Mouse (Mus musculus) ES-E14 (cell line): ENCODE results near the gene Ace3. TPM values are rescaled to one million over a fixed set of nuclear protein-coding genes. Genes with fewer than 3 reads are reported as not detected.

Experiments used
- DNase-seq: peaks from one replicate; pipeline ENCODE4 v3.0.0-alpha.2; 2013; ENCODE audit warnings: low read depth, low spot score
- H3K27ac ChIP-seq: 2 replicates; pipeline ENCODE4 v1.5.1; 2012; ENCODE audit warnings: low read depth, mild to moderate bottlenecking, low read length, moderate library complexity, mixed read lengths; ENCODE audit not compliant: poor library complexity, insufficient read depth, severe bottlenecking
- H3K36me3 ChIP-seq: 2 replicates; pipeline ENCODE4 v1.6.1; 2012; ENCODE audit warnings: mild to moderate bottlenecking, low read length, moderate library complexity, mixed read lengths; ENCODE audit not compliant: control insufficient read depth, poor library complexity, insufficient read depth, severe bottlenecking
- H3K4me1 ChIP-seq, 2 experiments: fragments of 150-350 bp in 1 of 2; sonication (generic) in 1 of 2; 2 replicates each; pipeline ENCODE4 v1.6.1; 2012; ENCODE audit warnings: low read length in 2 of 2, mild to moderate bottlenecking in 1 of 2, mixed read lengths in 1 of 2; ENCODE audit not compliant: control insufficient read depth in 2 of 2, insufficient read depth in 2 of 2, poor library complexity in 1 of 2
- H3K4me3 ChIP-seq, 2 experiments: fragments of 150-350 bp in 1 of 2; sonication (generic) in 1 of 2; 2 replicates each; pipeline ENCODE4 v1.5.1; 2012; ENCODE audit warnings: low read length in 2 of 2, low read depth in 1 of 2, mild to moderate bottlenecking in 1 of 2, mixed read lengths in 1 of 2; ENCODE audit not compliant: insufficient read depth in 1 of 2, poor library complexity in 1 of 2, severe bottlenecking in 1 of 2
- H3K9ac ChIP-seq: 2 replicates; pipeline ENCODE4 v1.6.1; 2012; ENCODE audit warnings: low read depth, mild to moderate bottlenecking, low read length, mixed read lengths; ENCODE audit not compliant: poor library complexity, insufficient read depth, severe bottlenecking
- H3K9me3 ChIP-seq: fragments of 150-350 bp; sonication (generic); 2 replicates; pipeline ENCODE4 v1.6.1; 2012; ENCODE audit warnings: low read depth, mild to moderate bottlenecking, low read length; ENCODE audit not compliant: control insufficient read depth, insufficient read depth
- CHD2 ChIP-seq: IDR thresholded peaks from 2 replicates; pipeline ENCODE4 v1.6.1; 2014; ENCODE audit warnings: mild to moderate bottlenecking, low read depth, low read length, inconsistent platforms
- HCFC1 ChIP-seq: IDR thresholded peaks from 2 replicates; pipeline ENCODE4 v1.6.1; 2012; ENCODE audit warnings: low read length, inconsistent platforms, borderline replicate concordance; ENCODE audit not compliant: insufficient read depth
- MAFK ChIP-seq: IDR thresholded peaks from 2 replicates; pipeline ENCODE4 v1.6.1; 2014; ENCODE audit warnings: mild to moderate bottlenecking, low read depth, low read length, inconsistent platforms; ENCODE audit not compliant: insufficient read depth
- ZC3H11A ChIP-seq: IDR thresholded peaks from 2 replicates; pipeline ENCODE4 v1.6.1; 2012; ENCODE audit warnings: low read depth, mild to moderate bottlenecking, inconsistent platforms, low read length, borderline replicate concordance
- ZNF384 ChIP-seq: IDR thresholded peaks from 2 replicates; pipeline ENCODE4 v1.6.1; 2012; ENCODE audit warnings: low read depth, low read length, inconsistent platforms
- in situ Hi-C, 2 experiments: fragments of 600-800 bp; cut with MboI; formaldehyde crosslinking; loops; one replicate each; pipeline ENCODE4 v1.15.1; 2025; ENCODE audit warnings: low sequenced_read_pairs in 2 of 2, inconsistent platforms in 1 of 2; ENCODE audit not compliant: unreplicated experiment in 2 of 2
- total RNA-seq: library from RNA; depleted of rRNA; stranded (reverse); fragments of 300-350 nt; gene quantifications from 2 replicates; pipeline ENCODE4 v1.2.3, GENCODE M21; 2012

Gene Ace3
- total RNA-seq, 1 experiment: not detected

- Histone ChIP-seq H3K27ac (no peak overlapping the region), H3K4me3 (no peak overlapping the region), H3K9ac (no peak overlapping the region), H3K4me1 (peaks cover 4 to 10% of the 10 kb centered on the region in 2 experiments), H3K9me3 (no peaks in the 10 kb centered on the region), H3K36me3 (no peaks in the 10 kb centered on the region)
- TF ChIP-seq ZNF384 (no peak), MAFK (no peak), CHD2 (no peak), HCFC1 (no peak), ZC3H11A (no peak)
- in situ Hi-C loops: no loop called here
- DNase-seq: no peak
Observed at GRCm38 (mm10) chr11:105987446-105987845, 7.0 kb upstream of the Ace3 start.

GRCm38 (mm10) chr11:105989446-105989845 lies 5.0 kb upstream of the Ace3 start:
- no peak for TF ChIP-seq MAFK
- no peak for TF ChIP-seq ZNF384
- no peak for TF ChIP-seq CHD2
- no peak overlapping the region for H3K27ac ChIP-seq
- H3K9ac ChIP-seq: no peak overlapping the region
- no peak overlapping the region for H3K4me3 ChIP-seq
- H3K4me1 ChIP-seq: peaks cover 4 to 10% of the 10 kb centered on the region in 2 experiments
- H3K9me3 ChIP-seq: no peaks in the 10 kb centered on the region
- in situ Hi-C loops: no loop called here
- no peak for DNase-seq
- no peaks in the 10 kb centered on the region for H3K36me3 ChIP-seq

- no peaks in the 10 kb centered on the region for H3K36me3 ChIP-seq
Observed at GRCm38 (mm10) chr11:105990231-105990630, 4.2 kb upstream of the Ace3 start.

GRCm38 (mm10) chr11:106000062-106000461 lies 5.6 kb downstream of the Ace3 start:
- TF ChIP-seq CHD2 (no peak), ZNF384 (no peak), MAFK (no peak), ZC3H11A (no peak), HCFC1 (no peak)
- Histone ChIP-seq H3K4me3 (no peak overlapping the region), H3K36me3 (no peaks in the 10 kb centered on the region), H3K27ac (no peak overlapping the region), H3K9ac (no peak overlapping the region), H3K4me1 (no peaks in the 10 kb centered on the region), H3K9me3 (no peaks in the 10 kb centered on the region)
- no peak for DNase-seq
- in situ Hi-C loops: no loop called here

More at GRCm38 (mm10) chr11:105990231-105990630, 4.2 kb upstream of the Ace3 start:
- Histone ChIP-seq H3K9ac (no peak overlapping the region), H3K4me3 (no peak overlapping the region), H3K27ac (no peak overlapping the region), H3K4me1 (peaks cover 4 to 10% of the 10 kb centered on the region in 2 experiments), H3K9me3 (no peaks in the 10 kb centered on the region)
- in situ Hi-C loops: no loop called here
- TF ChIP-seq CHD2 (no peak), MAFK (no peak), ZNF384 (no peak), ZC3H11A (no peak), HCFC1 (no peak)
- no peak for DNase-seq

- no peak for DNase-seq
- H3K9ac ChIP-seq: no peak overlapping the region
- TF ChIP-seq MAFK (no peak), HCFC1 (no peak), ZNF384 (no peak), CHD2 (no peak), ZC3H11A (no peak; the same call in 1 of the 2 replicates)
- in situ Hi-C loops: no loop called here
- H3K4me1 ChIP-seq: no peaks in the 10 kb centered on the region
- H3K36me3 ChIP-seq: no peaks in the 10 kb centered on the region
- no peaks in the 10 kb centered on the region for H3K9me3 ChIP-seq
- no peak overlapping the region for H3K4me3 ChIP-seq
- no peak overlapping the region for H3K27ac ChIP-seq
Observed at GRCm38 (mm10) chr11:106001718-106002117, 7.2 kb downstream of the Ace3 start.
